Mouse (Mus musculus) hematopoietic stem cell, adult 5-6 weeks (primary cell): Measurements from ENCODE around the gene Olfr504. TPM values are rescaled to one million over a fixed set of nuclear protein-coding genes. Genes with fewer than 3 reads are reported as not detected.
"Not testable (repeated sequence)": the region's sequence is repeated elsewhere in the genome, so short reads cannot be mapped to it uniquely, and the experiment has no call there.

ENCODE experiments used
- ATAC-seq, 2 experiments: fragments of 125-278 bp in 1 of 2; replicated peaks in 1 of 2; 2 replicates each; pipeline ENCODE4 v1.8.0; 2016 to 2017; ENCODE audit warnings: inconsistent platforms in 2 of 2, mild to moderate bottlenecking in 2 of 2, moderate number of reproducible peaks in 2 of 2, low read depth in 1 of 2, moderate TSS enrichment in 1 of 2; ENCODE audit not compliant: low FRiP score in 2 of 2, poor library complexity in 2 of 2, severe bottlenecking in 2 of 2, insufficient read depth in 1 of 2, low TSS enrichment in 1 of 2
- total RNA-seq: library from RNA; stranded (forward); fragments of 172-1452, 232-1000 nt; gene quantifications from 2 replicates; pipeline ENCODE4 v1.2.3, GENCODE M21; 2017

Gene Olfr504
- not detected in 2 replicates for total RNA-seq

- no peak for ATAC-seq
Measured at GRCm38 (mm10) chr7:108565693-108566092, at the start of gene Olfr504. TSS of gene Olfr504 (minus strand) at chr7:108565793.

DNA sequence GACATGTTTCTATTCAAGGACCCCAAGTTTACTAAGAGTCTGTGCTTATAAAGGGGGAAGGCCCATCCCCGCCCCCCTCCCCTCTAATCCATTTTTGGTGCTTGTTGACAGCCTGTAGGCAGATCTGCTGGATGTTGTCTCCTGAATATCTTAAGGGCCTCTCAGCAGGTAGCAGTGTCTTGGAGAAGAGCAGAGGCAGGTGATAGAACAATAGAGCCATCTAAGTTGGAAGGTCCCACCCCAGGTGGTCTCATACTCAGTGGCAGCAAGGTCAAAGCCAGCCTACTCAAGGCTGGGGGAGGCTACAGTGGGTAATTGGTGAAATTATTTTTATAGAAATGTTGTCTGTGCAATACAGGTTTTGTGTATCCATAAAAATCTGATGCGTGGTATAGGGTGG is 48.5 kb upstream of the Olfr504 start:
- no peak for ATAC-seq

DNA sequence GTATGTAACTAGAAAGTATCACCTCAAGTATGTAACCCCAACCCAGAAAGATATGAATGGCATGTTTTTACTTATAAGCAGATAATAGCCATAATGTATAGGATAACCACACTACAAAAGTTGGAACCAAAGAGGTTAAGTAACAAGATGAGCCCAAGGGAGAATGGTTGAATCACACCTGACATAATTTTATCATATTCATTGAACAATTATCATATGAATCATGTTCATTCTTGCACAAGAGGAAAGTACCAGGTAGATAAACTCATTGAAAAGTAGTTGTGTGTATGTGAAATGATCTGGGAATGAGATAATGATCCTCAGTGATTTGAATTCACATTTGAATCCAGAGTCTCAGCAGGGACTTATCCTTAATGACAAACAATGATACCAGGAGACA is 44.9 kb upstream of the Olfr504 start, which contains the start of gene Olfr506:
Olfr506 (plus strand) TSS at position 301 of the 400 bp plus-strand sequence.
- no peak for ATAC-seq

GRCm38 (mm10) chr7:108601916-108602315 is 36.3 kb upstream of the Olfr504 start:
- not testable (repeated sequence) for ATAC-seq

- ATAC-seq = no peak
Measured at GRCm38 (mm10) chr7:108589797-108590196, 24.2 kb upstream of the Olfr504 start.

DNA sequence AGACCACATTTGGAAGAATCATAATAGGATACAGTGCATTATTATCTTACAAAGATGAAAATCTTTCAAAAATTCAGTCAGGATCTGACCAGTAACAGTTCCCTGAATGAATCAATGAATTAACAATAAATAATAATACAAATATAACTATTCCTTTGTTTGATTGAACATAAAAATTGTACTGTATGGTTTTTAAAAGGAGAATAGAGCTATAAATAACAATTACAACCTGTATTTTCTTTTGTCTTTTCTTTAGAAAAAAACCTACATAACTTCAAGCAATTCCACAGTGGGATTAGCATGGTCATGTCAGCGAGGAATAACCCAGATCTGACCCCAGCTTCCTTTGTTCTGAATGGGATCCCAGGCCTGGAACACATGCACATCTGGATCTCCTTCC is 21.4 kb downstream of the Olfr504 start, which contains the start of gene Olfr503:
Olfr503 (plus strand) TSS at position 301 of the 400 bp plus-strand sequence.
- not testable (repeated sequence) for ATAC-seq

- ATAC-seq = no peak
Measured at GRCm38 (mm10) chr7:108542416-108542815, 23.2 kb downstream of the Olfr504 start.

DNA sequence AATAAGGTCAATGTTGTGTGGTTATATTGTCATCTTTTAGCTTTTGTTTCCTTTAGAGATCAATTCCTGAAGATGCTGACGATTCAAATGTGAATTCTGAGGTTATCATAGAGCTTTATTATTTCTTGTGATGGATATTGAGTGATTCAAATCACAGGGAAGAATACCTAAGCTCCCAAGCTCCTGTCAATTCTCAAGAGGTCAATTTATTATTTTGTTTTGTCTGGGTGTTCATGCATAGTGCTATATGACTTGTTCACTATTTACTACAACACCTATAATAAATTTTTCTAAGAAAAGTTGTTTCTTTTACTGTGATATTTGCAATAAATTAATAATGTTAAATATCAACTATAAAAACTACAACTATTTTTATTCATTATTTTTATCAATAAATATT is 40.6 kb downstream of the Olfr504 start, which contains the start of gene Olfr502:
Olfr502 (minus strand) TSS at position 101 of the 400 bp plus-strand sequence.
- ATAC-seq = no peak

Other genes starting within 250 kb of the Olfr504 start
- not detected in 2 replicates for gene Olfr492, start 242.1 kb downstream of the Olfr504 start, total RNA-seq
- not detected in 2 replicates for gene Olfr493, start 218.8 kb downstream of the Olfr504 start, total RNA-seq
- not detected in 2 replicates for gene Olfr494, start 200.5 kb downstream of the Olfr504 start, total RNA-seq
- not detected in 2 replicates for gene Olfr495, start 172.6 kb downstream of the Olfr504 start, total RNA-seq
- gene Olfr497, start 145.4 kb downstream of the Olfr504 start, total RNA-seq = not detected in 2 replicates
- gene Olfr498, start 100.5 kb downstream of the Olfr504 start, total RNA-seq = not detected in 2 replicates
- gene Olfr502, start 40.7 kb downstream of the Olfr504 start, total RNA-seq = not detected in 2 replicates
- gene Olfr503, start 21.3 kb downstream of the Olfr504 start, total RNA-seq = not detected in 2 replicates
- gene Olfr506, start 45.0 kb upstream of the Olfr504 start, total RNA-seq = not detected in 2 replicates
- not detected in 2 replicates for gene Olfr507, start 56.0 kb upstream of the Olfr504 start, total RNA-seq
- not detected in 2 replicates for gene Olfr508, start 64.2 kb upstream of the Olfr504 start, total RNA-seq
- not detected in 2 replicates for gene Olfr509, start 86.1 kb upstream of the Olfr504 start, total RNA-seq
- gene Olfr510, start 100.6 kb upstream of the Olfr504 start, total RNA-seq = not detected in 2 replicates
- gene Olfr512, start 147.5 kb upstream of the Olfr504 start, total RNA-seq = not detected in 2 replicates
- not detected in 2 replicates for gene Olfr513, start 185.2 kb upstream of the Olfr504 start, total RNA-seq